Mouse (Mus musculus): ENCODE measurements around the gene Gm45062.

GRCm38 (mm10) chr6:8623045-8623444 lies 363.8 kb downstream of the Gm45062 start:
- TF ChIP-seq CTCF (IDR thresholded peaks at IDR 0.05 in 2 of 3, conservative IDR thresholded peaks at IDR 0.05 in 1 of 3; ENCODE audit: control insufficient read depth in 1 of 3, insufficient read depth in 1 of 3, low read depth in 2 of 3, low read length in 3 of 3, poor library complexity in 1 of 3, severe bottlenecking in 1 of 3) (no peak), ELF1 (IDR thresholded peaks at IDR 0.05; ENCODE audit: low read depth, low read length) (no peak), ZNF384 (IDR thresholded peaks at IDR 0.05; ENCODE audit: low read depth, low read length) (no peak), MAZ (IDR thresholded peaks at IDR 0.05; ENCODE audit: low read depth, low read length) (no peak), E2F4 (IDR thresholded peaks at IDR 0.05; ENCODE audit: borderline replicate concordance, low read depth, low read length) (no peak), MAFK (IDR thresholded peaks at IDR 0.05; ENCODE audit: borderline replicate concordance, low read depth, low read length) (no peak), ZMIZ1 (IDR thresholded peaks at IDR 0.05; ENCODE audit: low read depth, low read length) (no peak)
